Mouse (Mus musculus) liver (tissue): ENCODE measurements around the gene Fam129a.

Experiments
- DNase-seq: peaks from one replicate; pipeline ENCODE4 v3.0.0-alpha.2; 2020; ENCODE audit warnings: mixed read lengths

The Fam129a gene

DNA sequence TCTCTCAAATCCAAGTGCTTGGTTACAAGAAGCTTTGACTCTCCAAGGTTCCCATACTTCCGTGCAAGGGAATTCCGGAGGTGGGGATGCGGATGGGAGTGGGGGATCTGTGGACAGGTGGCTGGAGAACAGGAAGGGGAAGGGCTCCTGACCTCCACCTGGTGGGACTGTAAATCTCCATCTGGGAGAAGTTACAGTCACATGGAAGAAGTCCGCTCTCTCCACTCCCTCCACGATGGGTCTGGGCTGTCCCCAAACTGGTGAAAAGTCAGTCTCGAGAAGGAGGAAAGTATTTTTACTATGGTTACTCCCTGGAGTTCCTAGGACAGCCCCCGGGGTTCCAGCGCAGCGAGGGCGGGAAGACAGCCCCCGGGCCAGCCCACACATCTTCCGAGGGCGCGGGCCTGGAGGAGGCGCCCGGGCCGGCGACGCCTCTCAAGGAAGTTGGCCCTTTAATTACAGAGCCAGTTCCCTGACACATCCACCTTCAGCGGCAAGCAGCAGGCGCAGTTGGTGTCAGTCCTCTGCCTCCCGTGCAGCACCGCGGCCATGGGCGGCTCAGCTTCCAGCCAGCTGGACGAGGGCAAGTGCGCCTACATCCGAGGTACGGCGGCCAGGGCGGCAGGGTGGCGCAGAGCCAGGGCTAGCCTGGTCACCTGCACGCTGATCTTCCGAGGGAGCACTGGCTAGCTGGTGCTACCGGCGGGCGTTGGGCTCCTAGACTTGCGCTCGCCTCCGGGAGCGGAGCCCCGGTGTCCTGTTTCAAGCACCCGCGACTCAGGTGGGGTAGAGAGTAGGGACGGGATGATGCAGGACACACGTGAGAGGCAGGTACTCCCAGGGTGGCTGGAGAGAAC, at the start of gene Fam129a:
Gene Fam129a, plus strand, starts transcription at position 206 of the 857 bp plus-strand sequence.
- peak; percentile 39 for DNase-seq

DNA sequence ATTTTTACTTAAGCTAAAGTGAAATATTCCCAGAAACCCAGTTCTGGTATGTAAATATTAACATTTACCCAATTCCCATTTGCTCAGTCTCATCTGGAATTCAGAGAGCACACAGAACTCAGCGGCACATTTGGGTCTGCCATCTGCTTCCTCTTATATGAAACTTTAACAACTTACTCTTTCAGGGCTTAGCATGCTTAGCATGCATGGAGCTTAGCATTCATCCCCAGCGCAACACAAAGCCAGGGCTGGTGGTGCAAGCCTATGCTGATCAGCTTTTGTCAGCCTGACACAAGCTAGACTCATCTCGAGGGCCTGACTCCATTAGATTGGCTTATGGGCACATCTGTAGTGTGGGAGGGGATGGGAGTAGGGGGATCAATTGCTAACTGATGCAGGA, 44.3 kb upstream of the Fam129a start:
- no peak for DNase-seq

DNA sequence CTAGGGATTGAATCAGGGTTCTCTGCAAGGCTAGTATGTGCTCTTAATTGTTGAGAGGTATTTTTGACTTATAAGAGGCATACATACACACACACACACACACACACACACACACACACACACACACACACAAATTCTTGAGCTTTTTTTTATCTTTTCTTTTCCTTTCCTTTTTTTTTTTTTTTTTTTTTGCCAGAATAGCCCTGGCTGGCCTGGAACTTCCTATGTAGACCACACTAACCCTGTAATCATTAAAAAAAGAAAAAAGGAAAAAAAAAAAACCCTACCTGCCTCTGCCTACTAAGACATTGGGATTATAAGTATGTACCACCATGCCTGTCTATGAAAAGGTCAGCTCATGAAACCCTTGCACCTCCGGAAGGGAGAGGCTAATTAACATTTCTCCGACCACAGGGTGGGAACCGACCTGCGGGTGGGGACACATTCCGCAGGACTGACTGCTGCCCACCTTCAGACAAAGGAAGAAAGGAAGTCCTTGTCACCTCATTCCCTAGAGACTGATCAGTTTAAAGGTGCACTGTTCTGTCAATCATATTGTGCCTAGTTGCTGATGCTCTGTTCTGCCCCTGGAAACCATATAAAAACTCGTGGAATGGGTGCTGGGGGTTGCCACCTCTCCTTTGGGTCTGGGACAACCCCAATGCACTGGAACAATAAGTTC, 27.0 kb upstream of the Fam129a start:
- DNase-seq = no peak

DNA sequence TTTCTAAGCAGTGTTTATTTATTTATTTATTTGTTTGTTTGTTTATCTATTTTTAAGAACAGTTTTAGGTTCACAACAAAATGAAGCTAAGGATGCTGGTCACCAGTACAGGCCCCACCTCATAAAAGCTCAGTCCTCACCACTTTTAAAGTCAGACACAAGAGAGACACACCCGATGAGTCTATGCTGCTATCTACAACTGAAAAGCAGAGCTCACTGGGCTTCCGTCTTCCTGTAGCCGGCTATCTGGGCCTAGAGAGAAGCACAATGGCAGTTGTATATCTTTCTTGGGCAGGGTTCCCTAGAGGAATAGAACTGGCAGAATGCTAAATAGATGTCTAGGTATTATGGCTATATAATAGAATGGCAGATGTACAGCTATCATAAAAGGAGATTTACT, 26.4 kb upstream of the Fam129a start:
- DNase-seq = no peak

DNA sequence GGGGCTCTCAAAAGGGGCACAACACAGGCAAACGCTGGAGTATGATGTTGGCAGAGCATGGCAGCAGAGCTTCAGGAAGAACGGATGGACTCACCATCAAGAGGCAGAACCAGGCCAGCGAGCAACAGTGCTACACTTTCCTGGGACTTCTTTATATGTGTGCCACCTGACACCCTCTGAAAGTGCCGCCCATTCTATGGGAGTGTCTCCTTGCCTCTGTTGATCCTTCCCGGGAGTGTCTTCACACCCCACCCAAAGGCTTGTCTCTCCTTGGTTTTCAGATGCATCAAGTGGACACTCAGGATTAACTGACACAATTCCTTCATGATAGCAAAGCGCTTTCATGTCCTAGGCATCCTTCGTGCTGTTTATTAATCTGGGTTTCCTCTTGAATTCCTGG, 25.4 kb upstream of the Fam129a start:
- no peak for DNase-seq

DNA sequence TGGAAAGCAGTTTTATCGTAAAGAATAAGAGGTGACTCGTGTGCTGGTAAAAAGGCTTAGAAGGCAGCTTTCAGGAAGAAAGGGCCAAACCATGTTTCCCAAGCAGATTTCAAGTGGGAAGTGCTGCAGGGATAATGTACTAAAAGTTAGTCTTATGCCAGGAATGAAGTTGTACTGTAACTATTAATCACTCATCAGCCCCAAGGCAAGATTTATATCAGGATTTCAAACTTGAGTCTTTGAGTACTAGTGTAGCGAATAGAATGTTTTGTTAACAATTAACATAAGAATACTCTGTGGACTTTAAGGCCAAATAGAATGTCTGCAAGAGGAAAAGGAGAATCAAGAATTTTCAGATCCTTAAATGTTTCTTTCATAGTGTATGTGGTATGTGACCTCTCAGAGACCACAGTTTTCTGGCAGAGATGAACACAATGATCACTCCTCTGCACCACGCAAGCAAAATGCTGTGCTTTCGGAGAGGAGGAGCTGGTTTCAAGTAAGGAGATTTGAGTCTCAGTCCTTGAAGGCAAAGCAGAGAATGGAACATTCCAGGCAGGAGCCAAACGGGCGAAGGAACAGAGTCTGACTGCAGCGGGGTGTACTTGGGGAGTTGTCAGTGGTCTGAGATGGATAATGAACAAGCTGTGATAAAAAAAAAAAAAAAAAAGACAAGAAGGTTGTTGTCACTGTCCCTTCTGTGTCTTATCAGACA, 21.9 kb upstream of the Fam129a start:
- DNase-seq = no peak

DNA sequence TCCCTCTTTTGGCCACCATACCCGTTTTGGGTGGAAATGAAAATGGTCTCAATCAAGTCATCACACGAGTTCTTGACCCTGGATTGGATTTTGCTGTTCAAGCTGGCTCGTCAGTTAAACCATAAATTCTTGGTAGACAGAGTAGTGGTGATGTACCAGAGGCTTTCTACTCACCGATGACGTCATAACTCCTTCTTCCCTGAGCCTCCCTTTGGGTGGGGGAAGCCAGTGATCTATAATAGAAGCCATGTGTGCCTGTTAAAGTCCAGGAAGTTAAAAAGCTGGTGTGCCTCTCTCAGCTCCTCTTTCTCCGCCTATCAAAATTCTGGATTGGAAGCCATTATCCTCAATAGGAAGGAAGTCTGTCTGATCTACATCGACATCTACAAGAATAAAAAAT, 21.2 kb upstream of the Fam129a start:
- no peak for DNase-seq

DNA sequence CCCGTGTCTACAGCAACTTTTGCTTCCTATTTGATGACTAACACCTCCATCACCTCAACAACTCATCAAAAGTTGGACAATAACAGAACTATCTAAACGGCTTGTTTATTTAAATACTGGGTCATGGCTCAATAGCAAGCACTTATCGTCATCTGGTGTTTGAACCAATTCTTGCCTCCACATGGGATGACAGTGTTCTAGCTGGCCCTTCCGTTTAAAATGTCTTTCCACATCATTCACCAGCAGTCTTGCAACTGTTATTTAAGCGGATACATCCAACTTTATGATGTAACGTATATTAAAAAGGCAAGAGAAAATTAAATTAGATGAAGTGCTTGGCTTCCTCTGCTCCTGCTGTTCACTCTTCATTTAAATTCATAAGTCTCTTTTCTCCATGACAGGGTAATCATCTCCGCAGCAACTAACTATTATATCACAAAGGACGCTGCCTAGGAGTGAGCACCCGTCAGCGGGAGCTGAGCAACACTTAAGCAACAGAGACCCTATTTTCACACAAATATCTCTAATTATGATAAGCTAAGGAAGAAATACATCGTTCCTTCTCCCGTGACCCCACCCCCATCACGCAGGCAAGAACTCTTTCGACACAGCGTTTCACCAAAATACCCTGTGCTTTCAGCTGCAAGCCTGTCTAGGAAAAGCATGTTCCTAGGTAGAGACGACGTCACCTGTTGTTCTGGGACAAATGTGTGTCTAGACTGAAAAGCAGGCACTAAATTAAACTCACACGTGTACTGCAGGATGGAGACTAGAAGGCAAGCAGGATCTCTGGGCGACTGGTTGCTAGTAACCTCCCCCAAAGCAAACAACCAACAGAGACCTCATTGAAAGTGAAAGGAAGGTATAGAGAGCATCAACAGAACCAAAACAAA, 20.2 kb upstream of the Fam129a start:
- no peak for DNase-seq

DNA sequence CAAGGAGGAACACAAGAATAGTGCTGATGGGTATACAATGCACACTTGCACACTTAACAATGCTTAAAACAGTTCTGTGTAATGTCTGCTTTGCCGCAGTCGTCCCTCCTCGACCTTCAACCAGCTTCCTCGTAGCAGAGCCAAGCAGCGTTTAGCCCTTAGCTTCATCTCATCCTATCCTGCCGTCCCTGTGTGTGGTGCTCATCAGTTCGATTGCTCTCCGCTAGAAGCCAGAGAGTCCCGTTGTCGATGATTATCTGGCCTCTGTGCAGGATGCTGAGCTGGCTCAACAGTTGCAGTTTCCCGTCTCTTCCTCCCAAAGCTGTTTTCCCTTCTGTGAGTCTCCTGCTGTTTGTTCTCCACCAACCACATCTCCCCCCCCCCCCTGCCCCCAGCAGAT, 10.4 kb upstream of the Fam129a start:
- DNase-seq = no peak

DNA sequence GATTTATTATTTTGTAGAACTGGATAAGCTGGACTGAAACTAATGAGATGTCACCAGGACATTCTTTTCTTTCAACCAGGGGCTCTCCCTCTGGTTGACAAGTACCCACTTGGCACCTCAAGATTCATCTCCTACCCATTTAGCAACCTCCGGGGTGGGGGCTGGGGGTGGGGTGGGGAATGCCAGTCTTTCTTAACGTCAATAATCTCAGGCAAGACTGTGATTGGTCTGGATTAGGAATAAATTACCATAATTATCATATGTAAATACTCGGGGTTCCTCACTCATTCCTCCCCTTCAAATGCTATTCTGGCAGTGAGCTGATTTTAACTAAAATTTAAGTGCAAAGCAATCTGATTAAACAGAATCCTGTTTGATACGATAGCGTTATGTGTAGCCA, 7.6 kb upstream of the Fam129a start:
- no peak for DNase-seq

DNA sequence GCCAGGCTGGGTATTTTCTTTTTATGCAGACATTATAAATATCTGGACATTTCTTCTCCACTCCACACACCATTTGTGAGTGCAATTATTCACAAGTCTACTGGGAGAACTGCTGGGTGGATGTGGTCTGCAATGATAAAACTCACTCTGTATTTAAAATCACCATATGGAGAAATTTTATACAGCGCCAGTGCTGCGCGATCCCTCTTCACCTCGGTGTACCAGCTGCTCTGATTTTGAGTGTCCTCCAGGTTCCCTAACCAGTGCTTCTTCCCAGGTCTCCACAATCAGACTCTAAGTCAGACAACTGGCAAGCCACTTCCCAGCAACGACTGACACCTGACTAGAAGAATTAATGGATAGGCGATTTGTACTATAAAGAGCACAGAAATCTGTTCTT, 7.1 kb upstream of the Fam129a start:
- DNase-seq = no peak

DNA sequence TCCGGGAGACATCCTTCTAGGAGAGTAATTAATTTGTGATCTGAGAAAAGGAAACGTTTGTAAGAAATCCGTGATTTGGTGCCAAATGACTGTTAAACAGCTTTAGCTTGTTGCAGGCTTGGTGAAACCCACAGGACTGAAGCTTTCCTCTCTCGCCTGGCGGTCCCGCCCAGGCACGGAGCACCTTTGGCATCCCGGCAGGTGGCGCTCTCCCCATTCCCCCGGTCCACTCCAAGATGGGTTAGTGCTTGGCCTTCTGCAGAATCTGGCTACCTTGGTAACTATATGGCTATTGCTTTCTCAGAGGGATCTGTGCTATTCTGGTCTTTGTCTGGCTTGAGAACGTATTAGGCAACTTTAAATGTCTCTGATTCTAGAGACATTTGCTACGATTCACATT, 6.6 kb upstream of the Fam129a start:
- DNase-seq = peak; percentile 80

DNA sequence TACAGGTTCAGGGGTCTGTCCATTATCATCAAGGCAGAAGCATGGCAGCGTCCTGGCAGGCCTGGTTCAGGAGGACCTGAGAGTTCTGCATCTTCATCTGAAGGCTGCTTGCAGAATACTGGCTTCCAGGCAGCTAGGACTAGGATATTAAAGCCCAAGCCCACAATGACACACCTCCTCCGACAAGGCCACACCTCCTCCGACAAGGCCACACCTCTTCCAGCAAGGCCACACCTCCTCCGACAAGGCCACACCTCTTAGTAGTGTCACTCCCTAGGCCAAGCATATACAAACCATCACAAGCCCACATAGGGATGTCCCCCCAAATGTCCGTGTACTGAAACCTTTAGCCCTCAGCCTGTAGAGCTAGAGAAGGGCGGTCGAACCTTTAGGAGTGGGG, 2.3 kb upstream of the Fam129a start:
- DNase-seq = peak; percentile 50

DNA sequence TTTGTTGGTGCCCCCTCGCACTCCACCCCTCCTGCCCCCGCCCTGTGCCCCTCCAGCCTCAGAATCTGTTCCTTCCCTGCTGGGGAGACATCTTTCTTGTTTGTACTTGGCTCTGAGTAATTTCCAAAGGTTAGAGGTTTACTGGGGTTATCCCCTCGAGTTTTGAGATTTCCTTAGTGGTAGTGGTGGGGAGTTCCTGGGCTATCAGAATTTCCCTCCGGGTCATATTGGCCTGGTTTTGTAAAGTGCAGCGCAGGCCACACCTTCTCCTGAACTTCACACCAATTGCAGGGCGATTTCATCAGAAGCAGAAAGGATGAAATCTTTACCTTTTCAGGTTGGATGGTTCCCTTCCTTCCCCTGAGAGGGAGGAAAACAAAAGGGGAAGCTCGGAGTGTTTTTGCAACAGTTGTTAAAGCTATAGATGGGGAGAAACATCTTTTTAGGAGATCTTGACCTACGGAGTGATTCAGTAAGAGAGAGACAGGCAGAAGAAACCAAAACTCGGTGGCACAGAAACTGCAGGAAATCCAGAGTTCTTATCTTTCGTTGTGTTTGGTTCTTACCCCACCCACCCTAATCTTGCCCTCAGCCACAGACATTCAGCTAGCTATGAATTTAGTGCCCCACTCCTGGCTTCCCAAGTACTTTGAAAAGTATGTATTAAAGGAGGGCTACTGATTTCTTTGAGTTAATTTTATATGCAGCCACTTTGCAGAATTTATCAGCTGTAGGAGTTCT, 1.0 kb downstream of the Fam129a start:
- no peak for DNase-seq

DNA sequence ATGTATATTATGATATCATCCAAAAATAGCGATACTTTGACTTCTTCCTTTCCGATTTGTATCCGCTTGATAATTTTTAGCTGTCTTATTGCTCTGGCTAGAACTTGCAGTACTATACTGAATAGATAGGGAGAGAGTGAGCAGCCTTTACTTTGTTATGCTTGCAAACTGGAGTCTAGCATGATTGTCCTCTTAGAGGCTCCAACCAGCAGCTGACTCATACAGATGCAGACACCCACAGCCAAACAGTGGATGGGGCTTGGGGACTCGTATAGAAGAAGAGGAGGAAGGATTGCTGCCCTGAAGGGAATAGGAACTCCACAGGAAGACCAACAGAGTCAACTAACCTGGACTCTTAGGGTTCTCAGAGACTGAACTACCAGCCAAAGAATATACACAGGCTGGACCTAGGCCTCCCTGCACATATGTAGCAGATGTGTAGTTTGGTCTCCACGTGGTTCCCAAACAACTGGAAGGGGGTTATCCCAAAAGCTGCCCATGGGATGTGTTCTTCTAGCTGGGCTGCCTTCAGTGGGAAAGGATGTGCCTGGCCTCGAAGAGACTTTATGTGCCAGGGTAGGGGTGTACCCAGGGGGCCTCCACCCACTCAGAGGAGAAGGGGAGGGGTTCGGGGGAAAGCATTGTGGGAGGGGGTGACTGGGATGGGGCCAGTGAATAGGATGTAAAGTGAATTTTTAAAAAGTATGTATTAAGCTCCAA, 1.8 kb downstream of the Fam129a start:
- DNase-seq = no peak

DNA sequence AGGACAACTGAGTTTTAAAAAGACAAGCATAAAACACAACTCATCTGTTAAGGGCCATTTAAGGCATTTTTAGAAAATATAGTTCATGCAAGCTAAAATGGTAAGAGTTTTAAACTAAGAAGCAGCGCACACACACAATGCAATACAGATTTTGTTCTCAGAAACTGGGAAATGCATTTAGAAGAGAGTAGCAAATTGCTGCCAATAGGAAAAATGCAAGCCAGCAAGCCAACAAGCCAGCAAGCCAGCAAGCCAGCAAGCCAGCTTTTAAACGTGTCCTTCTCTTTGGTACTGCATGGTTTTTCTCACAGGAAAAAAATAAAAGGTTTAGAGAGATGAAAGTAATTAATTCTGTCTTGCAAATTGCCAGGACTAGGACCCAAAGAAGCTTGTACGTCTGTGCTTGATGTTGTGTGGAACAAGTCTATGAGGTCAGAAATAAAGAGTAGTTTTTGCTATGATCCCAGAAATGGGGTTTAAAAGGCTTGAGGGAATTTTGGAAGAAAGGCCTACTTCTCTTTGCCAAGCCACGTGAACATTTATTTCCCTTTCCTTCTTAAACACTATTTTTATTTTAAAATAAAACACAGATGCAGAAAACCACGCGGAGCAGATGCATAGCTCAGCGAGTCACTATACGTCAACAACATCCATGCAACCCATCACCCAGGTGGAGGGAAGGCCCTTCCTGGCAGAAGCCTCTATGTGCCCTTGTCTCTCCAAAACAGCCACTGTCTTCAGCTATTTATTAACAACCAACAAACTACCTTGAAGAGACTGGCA, 9.4 kb downstream of the Fam129a start:
- no peak for DNase-seq

DNA sequence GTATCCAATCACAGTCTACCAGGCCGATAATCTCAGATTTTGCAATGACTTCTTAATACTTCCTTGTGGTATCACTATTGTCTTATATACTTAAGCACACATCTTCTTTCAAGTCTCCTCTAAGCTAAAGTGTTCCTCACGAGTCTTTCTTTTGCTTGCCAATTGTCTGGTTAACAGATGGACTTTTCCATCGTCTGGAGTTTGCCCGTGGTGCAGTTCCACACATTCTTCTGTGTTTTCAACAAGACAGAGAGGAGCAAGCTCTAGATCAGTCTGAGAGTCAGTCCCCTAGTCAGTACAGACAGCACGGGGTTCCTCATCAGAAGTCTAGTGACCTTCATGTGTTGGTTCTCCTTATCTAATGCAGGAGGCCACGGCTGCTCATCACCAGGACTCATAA, 10.5 kb downstream of the Fam129a start:
- no peak for DNase-seq

DNA sequence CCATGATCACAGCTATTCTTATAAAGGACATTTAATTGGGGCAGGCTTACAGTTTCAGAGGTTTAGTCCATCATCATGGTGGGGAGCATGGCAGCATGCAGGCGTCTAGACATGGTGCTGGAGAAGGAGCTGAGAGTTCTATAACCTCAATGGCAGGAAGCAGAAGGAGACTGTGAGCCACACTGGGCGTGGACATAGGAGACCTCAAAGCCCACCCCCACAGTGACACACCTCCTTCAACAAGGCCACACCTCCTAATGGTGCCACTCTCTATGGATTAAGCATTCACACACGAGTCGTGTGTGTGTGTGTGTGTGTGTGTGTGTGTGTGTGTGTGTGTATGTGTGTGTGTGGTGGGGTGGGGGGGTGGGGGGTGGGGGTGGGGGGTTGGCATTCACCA, 11.0 kb downstream of the Fam129a start:
- no peak for DNase-seq

DNA sequence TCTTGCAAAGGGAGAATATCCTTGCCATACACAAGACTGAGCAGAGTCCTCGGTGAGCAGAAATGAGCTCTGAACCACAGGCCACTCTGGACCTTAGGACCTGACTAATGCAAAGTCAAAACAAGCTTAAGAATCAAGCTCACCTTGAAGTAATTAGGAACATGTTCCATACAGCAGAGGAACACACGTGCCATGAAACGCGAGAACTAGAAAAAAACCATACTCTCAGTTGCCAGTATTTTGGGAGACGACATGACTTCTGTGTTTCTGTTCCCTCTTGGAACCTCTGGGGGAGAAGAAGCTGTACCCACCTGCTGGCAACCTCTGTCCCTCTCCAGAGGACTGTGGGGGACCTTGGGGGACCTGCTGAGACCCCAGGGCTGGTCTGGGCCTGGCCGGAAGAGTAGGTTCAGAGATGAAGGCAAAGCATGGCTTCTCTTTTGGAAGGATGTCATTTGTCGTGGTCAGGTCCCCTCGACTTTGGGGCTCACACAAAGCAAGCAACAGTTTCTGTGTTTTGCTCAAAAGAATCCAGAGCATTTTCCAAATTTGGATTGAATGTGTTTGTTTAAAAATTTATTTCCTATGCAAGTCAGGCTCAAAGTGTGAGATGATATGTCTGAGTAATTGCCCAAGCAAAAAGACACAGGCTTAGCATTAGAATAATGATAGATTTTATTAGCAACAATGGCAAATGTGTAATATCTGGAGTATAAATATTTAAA, 12.6 kb downstream of the Fam129a start:
- DNase-seq = no peak

DNA sequence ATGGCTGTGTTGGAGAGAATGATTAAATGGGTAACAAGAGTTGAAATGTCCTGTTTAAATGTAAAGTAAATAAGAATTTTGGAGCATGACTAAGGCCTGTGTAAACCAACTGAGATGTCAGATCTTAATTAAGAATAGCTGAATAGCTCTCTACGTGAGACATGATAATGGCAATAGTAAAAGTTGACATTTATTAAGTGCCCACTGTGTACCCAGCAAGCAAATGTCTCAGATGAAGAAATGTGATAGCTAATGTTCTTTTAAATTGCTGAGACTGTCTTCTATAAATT, 13.1 kb downstream of the Fam129a start:
- DNase-seq = no peak
